Mouse (Mus musculus): Measurements from ENCODE around the gene Arl5c. TPM values are rescaled to one million over a fixed set of nuclear protein-coding genes. Genes with fewer than 3 reads are reported as not detected.

Gene Arl5c
- polyA plus RNA-seq, 1 experiment from 2014 or later, result 11.8 TPM

GRCm38 (mm10) chr11:98018858-98019641, 23.1 kb upstream of the Arl5c start:
- 0 out of 2 replicates have a peak overlapping the region, but pooled peaks have one; percentile 97 for H3K4me3 ChIP-seq (replicated peaks)
- peak overlapping the region; percentile 44; the same call in 1 of the 2 replicates for H3K9ac ChIP-seq (replicated peaks)
- H3K27ac ChIP-seq (replicated peaks), result peak overlapping the region; percentile 97
- H3K9me3 ChIP-seq (replicated peaks), result no peaks in the 10 kb centered on the region
- peaks cover 45% of the 10 kb centered on the region for H3K36me3 ChIP-seq
- WGBS, result 31% methylated on average over 10 of the region's 10 CpGs
- H3K4me2 ChIP-seq, result peak overlapping the region; percentile 70
- no peaks in the 10 kb centered on the region for H3K27me3 ChIP-seq (replicated peaks)
- no peak for ATAC-seq (ENCODE audit: low FRiP score)
- H3K4me1 ChIP-seq, result peaks cover 47% of the 10 kb centered on the region

- H3K36me3 ChIP-seq, result peaks cover 47% of the 10 kb centered on the region
These were observed 22.2 kb upstream of the Arl5c start for GRCm38 (mm10) chr11:98018222-98018621.

GRCm38 (mm10) chr11:98016824-98017223, 20.8 kb upstream of the Arl5c start:
- ATAC-seq (ENCODE audit: low FRiP score), result no peak
- H3K9me3 ChIP-seq (replicated peaks), result no peaks in the 10 kb centered on the region
- peaks cover 59% of the 10 kb centered on the region for H3K36me3 ChIP-seq
- no peaks in the 10 kb centered on the region for H3K27me3 ChIP-seq (replicated peaks)
- WGBS, result 81% methylated on average over 4 of the region's 4 CpGs
- peaks cover 38% of the 10 kb centered on the region for H3K4me1 ChIP-seq
- H3K9ac ChIP-seq (replicated peaks), result no peak overlapping the region
- H3K4me2 ChIP-seq, result no peak overlapping the region
- no peak overlapping the region for H3K27ac ChIP-seq (replicated peaks)
- no peak overlapping the region for H3K4me3 ChIP-seq (replicated peaks)

More at GRCm38 (mm10) chr11:98018222-98018621, 22.2 kb upstream of the Arl5c start:
- H3K27me3 ChIP-seq (replicated peaks), result no peaks in the 10 kb centered on the region
- peaks cover 42% of the 10 kb centered on the region for H3K4me1 ChIP-seq
- no peak overlapping the region for H3K4me3 ChIP-seq (replicated peaks)
- H3K4me2 ChIP-seq, result no peak overlapping the region
- H3K9ac ChIP-seq (replicated peaks), result no peak overlapping the region
- no peak overlapping the region for H3K27ac ChIP-seq (replicated peaks)
- 75% methylated on average over 6 of the region's 6 CpGs for WGBS
- no peaks in the 10 kb centered on the region for H3K9me3 ChIP-seq (replicated peaks)
- no peak for ATAC-seq (ENCODE audit: low FRiP score)

- no peak overlapping the region for H3K4me2 ChIP-seq
- WGBS, result 92% methylated on average over 5 of the region's 5 CpGs
- no peak overlapping the region for H3K27ac ChIP-seq (replicated peaks)
- no peak for ATAC-seq (ENCODE audit: low FRiP score)
- peaks cover 66% of the 10 kb centered on the region for H3K36me3 ChIP-seq
- H3K4me1 ChIP-seq, result peaks cover 31% of the 10 kb centered on the region
- no peaks in the 10 kb centered on the region for H3K9me3 ChIP-seq (replicated peaks)
- no peak overlapping the region for H3K9ac ChIP-seq (replicated peaks)
- no peak overlapping the region for H3K4me3 ChIP-seq (replicated peaks)
- H3K27me3 ChIP-seq (replicated peaks), result no peaks in the 10 kb centered on the region
These were observed 20.2 kb upstream of the Arl5c start for GRCm38 (mm10) chr11:98016177-98016576.

- no peaks in the 10 kb centered on the region for H3K27me3 ChIP-seq (replicated peaks)
- no peaks in the 10 kb centered on the region for H3K9me3 ChIP-seq (replicated peaks)
- ATAC-seq (ENCODE audit: low FRiP score), result no peak
- H3K27ac ChIP-seq (replicated peaks), result no peak overlapping the region
- H3K4me3 ChIP-seq (replicated peaks), result no peak overlapping the region
- H3K9ac ChIP-seq (replicated peaks), result no peak overlapping the region
- H3K36me3 ChIP-seq, result peaks cover 90% of the 10 kb centered on the region
- H3K4me1 ChIP-seq, result no peaks in the 10 kb centered on the region
- no peak overlapping the region for H3K4me2 ChIP-seq
- 91% methylated on average over 10 of the region's 10 CpGs for WGBS
These were observed 16.9 kb upstream of the Arl5c start for GRCm38 (mm10) chr11:98012831-98013230.

GRCm38 (mm10) chr11:98011716-98012115, 15.7 kb upstream of the Arl5c start:
- peaks cover 89% of the 10 kb centered on the region for H3K36me3 ChIP-seq
- H3K27me3 ChIP-seq (replicated peaks), result no peaks in the 10 kb centered on the region
- H3K4me3 ChIP-seq (replicated peaks), result no peak overlapping the region
- H3K9ac ChIP-seq (replicated peaks), result no peak overlapping the region
- no peak for ATAC-seq (ENCODE audit: low FRiP score)
- no peak overlapping the region for H3K4me2 ChIP-seq
- no peak overlapping the region for H3K27ac ChIP-seq (replicated peaks)
- WGBS, result 69% methylated on average over 8 of the region's 9 CpGs
- H3K9me3 ChIP-seq (replicated peaks), result no peaks in the 10 kb centered on the region
- H3K4me1 ChIP-seq, result no peaks in the 10 kb centered on the region

GRCm38 (mm10) chr11:98008087-98008486, 12.1 kb upstream of the Arl5c start:
- no peak overlapping the region for H3K9ac ChIP-seq (replicated peaks)
- H3K27me3 ChIP-seq (replicated peaks), result no peaks in the 10 kb centered on the region
- WGBS, result 85% methylated on average over 11 of the region's 11 CpGs
- peaks cover 87% of the 10 kb centered on the region for H3K36me3 ChIP-seq
- H3K9me3 ChIP-seq (replicated peaks), result no peaks in the 10 kb centered on the region
- H3K27ac ChIP-seq (replicated peaks), result no peak overlapping the region
- no peak for ATAC-seq (ENCODE audit: low FRiP score)
- H3K4me2 ChIP-seq, result no peak overlapping the region
- no peak overlapping the region for H3K4me3 ChIP-seq (replicated peaks)
- H3K4me1 ChIP-seq, result peaks cover 9% of the 10 kb centered on the region

GRCm38 (mm10) chr11:98005686-98006085, 9.7 kb upstream of the Arl5c start:
- Histone ChIP-seq H3K4me2 (no peak overlapping the region), H3K36me3 (peaks cover 69% of the 10 kb centered on the region), H3K9ac (replicated peaks) (no peak overlapping the region), H3K27ac (replicated peaks) (no peak overlapping the region), H3K9me3 (replicated peaks) (no peaks in the 10 kb centered on the region), H3K4me3 (replicated peaks) (no peak overlapping the region), H3K4me1 (peaks cover 26% of the 10 kb centered on the region), H3K27me3 (replicated peaks) (no peaks in the 10 kb centered on the region)
- WGBS, result 86% methylated on average over 10 of the region's 10 CpGs
- ATAC-seq (ENCODE audit: low FRiP score), result no peak

GRCm38 (mm10) chr11:98005076-98005475, 9.1 kb upstream of the Arl5c start:
- H3K4me2 ChIP-seq, result no peak overlapping the region
- H3K9me3 ChIP-seq (replicated peaks), result no peaks in the 10 kb centered on the region
- no peak overlapping the region for H3K9ac ChIP-seq (replicated peaks)
- H3K4me1 ChIP-seq, result peaks cover 26% of the 10 kb centered on the region
- H3K27me3 ChIP-seq (replicated peaks), result no peaks in the 10 kb centered on the region
- no peak overlapping the region for H3K27ac ChIP-seq (replicated peaks)
- H3K4me3 ChIP-seq (replicated peaks), result no peak overlapping the region
- no peak for ATAC-seq (ENCODE audit: low FRiP score)
- H3K36me3 ChIP-seq, result peaks cover 63% of the 10 kb centered on the region
- 56% methylated on average over 13 of the region's 13 CpGs for WGBS

GRCm38 (mm10) chr11:98004161-98004560, 8.2 kb upstream of the Arl5c start:
- Histone ChIP-seq H3K36me3 (peaks cover 54% of the 10 kb centered on the region), H3K4me3 (replicated peaks) (no peak overlapping the region), H3K4me1 (peaks cover 29% of the 10 kb centered on the region), H3K27me3 (replicated peaks) (no peaks in the 10 kb centered on the region), H3K27ac (replicated peaks) (peak overlapping the region; percentile 45), H3K9ac (replicated peaks) (no peak overlapping the region), H3K4me2 (no peak overlapping the region), H3K9me3 (replicated peaks) (no peaks in the 10 kb centered on the region)
- ATAC-seq (ENCODE audit: low FRiP score), result no peak
- 68% methylated on average over 8 of the region's 8 CpGs for WGBS

GRCm38 (mm10) chr11:98003171-98003671, 7.2 kb upstream of the Arl5c start:
- H3K36me3 ChIP-seq, result peaks cover 45% of the 10 kb centered on the region
- H3K4me1 ChIP-seq, result peaks cover 29% of the 10 kb centered on the region
- H3K4me2 ChIP-seq, result peak overlapping the region; percentile 7; the same call in 1 of the 2 replicates
- ATAC-seq (ENCODE audit: low FRiP score), result no peak
- no peak overlapping the region for H3K9ac ChIP-seq (replicated peaks)
- WGBS, result 35% methylated on average over 17 of the region's 17 CpGs
- H3K4me3 ChIP-seq (replicated peaks), result no peak overlapping the region
- no peak overlapping the region for H3K27ac ChIP-seq (replicated peaks)
- H3K9me3 ChIP-seq (replicated peaks), result no peaks in the 10 kb centered on the region
- H3K27me3 ChIP-seq (replicated peaks), result no peaks in the 10 kb centered on the region

- 15% methylated on average over 12 of the region's 12 CpGs for WGBS
- ATAC-seq (ENCODE audit: low FRiP score), result no peak
- Histone ChIP-seq H3K4me2 (peak overlapping the region; percentile 7; the same call in 1 of the 2 replicates), H3K9ac (replicated peaks) (no peak overlapping the region; the same call in 1 of the 2 replicates), H3K9me3 (replicated peaks) (no peaks in the 10 kb centered on the region), H3K4me1 (peaks cover 29% of the 10 kb centered on the region), H3K4me3 (replicated peaks) (no peak overlapping the region), H3K27ac (replicated peaks) (no peak overlapping the region), H3K27me3 (replicated peaks) (no peaks in the 10 kb centered on the region), H3K36me3 (peaks cover 40% of the 10 kb centered on the region)
These were observed 6.6 kb upstream of the Arl5c start for GRCm38 (mm10) chr11:98002627-98003026.
